Mouse (Mus musculus): Measurements from ENCODE around the gene Slc4a10.
A peak's percentile ranks its signal among the peaks of the same experiment; 100 is the strongest.

Gene Slc4a10

DNA sequence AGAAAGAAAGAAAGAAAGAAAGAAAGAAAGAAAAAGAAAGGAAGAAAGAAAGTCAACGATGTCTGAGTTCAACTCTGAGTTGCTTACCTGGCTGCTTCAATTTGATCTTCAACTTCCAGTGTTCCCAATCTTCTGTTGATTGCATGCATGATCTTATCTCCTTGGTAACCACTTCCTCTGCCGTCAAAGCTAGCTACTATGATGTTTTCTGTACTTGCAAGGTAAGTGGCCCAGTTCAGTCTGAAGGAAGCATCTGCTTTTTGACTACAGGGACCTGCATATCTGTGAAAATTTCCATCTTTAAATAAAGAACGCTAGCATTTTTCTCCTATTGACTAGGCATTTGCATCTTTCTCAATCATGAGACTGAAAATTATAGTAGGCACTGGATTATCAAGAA, 305.8 kb downstream of the Slc4a10 start:
- DNase-seq (ENCODE audit: low spot score in 2 of 2): no peak

DNA sequence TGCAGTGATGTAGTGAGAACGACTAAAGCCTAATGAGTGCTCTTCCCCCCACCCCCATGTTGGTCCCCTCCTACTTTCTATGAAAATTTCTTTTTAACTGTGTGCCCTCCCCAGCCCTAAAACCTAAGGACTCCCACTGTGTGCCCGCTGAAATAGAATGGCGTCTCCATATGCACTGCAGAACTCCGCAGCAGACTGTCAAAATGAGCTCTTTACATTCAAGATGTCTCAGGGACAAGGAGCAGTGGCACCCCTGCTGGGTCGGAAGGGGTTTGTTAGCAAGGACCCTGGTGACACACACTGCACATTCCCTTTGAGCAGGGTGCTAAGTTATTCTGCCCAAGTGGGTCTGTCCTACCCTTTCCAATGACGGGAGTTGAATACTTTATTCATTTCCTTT, 309.5 kb downstream of the Slc4a10 start:
- DNase-seq (ENCODE audit: low spot score in 2 of 2): no peak

DNA sequence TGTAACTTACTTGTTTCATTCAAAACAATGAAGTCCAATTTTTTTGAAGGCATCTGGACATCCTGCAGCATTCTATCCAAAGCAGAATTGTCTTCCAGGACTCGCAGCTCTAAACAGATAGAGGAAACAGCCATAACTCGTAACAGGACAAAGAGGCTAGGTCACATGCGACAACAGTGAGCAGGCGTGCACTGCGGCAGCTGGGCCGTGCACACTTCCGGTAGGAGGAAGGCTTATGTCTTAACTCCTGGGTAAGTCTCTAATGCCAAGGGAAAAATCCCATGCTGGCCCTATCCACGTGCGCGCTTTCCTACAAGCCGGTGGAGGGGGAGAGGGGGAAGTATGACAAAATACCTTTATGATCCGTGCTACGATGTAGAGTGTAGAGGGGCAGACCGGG, 310.3 kb downstream of the Slc4a10 start:
- DNase-seq (ENCODE audit: low spot score in 2 of 2): no peak

- DNase-seq (ENCODE audit: low spot score in 2 of 2): no peak
These were observed 311.0 kb downstream of the Slc4a10 start for GRCm38 (mm10) chr2:62357259-62357658.

DNA sequence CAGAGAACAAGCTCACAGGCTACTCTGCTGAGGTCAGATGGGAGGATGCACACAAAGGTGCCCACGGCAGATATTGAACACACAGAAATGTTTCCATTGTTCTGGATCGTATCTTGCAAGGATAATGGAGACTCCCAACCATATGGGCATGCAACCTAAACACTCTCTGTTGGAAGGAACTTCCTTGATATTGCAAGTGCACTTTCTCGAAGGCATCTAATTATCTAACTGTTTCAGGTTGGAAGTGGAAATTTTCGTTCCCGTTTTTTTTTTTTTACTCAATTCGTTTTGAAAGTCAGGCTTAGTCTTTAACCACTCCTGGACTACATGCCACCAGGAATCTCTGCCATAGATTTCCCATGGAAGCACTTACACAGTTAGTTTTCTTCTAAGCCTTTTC, 314.6 kb downstream of the Slc4a10 start:
- DNase-seq (ENCODE audit: low spot score in 2 of 2): no peak

GRCm38 (mm10) chr2:62361514-62361913, 315.3 kb downstream of the Slc4a10 start:
- no peak for DNase-seq (ENCODE audit: low spot score in 2 of 2)

DNA sequence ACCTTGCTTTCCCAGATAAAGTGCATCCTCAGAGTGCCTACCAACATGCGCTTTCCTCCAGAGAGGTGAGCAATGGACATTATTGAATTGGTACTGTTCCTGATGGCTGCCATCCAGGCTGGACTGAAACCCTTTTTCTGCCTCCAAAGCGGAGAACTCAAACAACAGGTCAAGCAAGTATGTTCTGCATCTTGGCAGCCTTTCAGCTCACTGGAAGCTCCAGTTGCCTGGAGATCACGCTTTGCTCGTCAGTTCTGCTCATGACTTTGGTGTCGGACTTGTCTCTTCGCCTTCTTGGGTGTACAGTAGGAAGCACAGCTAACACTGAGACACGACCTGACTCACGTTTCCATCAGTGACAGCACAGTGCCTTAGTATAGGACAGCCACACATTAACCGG, 315.9 kb downstream of the Slc4a10 start:
- no peak for DNase-seq (ENCODE audit: low spot score in 2 of 2)

GRCm38 (mm10) chr2:62363606-62364005, 317.3 kb downstream of the Slc4a10 start:
- no peak for DNase-seq (ENCODE audit: low spot score in 2 of 2)

DNA sequence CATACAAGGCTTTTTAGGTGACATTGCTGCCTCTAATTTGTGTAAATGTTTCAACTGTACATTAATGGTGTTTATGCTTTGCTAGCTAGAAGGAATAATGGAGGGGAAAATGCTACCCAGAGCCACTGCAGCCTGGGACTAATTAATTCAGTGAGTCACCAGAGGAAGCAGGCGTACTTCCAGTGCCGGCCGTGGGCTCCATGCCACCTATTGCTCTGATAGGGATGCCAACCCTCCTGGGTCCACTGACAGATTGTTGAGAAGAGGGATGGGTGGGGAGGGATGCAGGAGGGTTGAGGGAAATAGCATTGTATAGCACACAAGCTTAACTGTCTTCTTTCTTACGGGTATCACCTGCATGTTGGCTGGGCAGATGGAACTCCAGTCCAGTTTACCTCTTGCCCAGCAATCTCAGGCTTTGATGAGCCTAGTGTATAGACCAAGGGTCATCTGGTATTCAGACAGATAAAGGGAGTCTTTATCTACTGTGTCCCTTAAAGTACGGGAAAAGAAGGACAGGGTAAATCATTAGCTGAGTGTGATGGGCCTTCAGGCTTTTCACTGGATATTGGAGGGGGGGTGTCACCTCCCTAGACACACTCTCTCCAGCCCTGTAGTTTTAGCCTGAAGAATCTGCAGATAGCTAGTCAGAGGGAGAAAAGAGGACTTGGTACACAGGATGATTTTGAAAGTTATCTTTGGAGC, 322.2 kb downstream of the Slc4a10 start:
- DNase-seq (ENCODE audit: low spot score in 2 of 2): no peak

DNA sequence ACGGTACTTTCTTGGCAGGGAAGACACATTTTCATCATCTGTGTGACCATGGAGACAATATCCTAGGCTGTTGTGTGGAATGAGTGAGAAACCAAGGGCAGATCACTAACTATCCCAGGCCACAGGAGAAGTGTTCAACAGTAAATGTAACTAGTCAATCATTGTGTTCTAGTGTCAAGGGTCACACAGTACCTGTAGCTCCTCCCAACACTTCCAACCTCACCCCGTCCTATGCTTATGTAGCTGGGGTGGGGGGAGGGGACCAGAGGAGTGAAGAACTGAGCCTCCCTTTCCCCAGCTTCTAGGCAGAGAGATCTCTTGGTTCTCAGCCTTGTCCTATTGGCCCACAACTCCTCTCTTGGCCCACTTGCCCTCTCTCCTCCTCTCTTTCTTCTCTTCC, 323.8 kb downstream of the Slc4a10 start:
- no peak for DNase-seq (ENCODE audit: low spot score in 2 of 2)

- DNase-seq (ENCODE audit: low spot score in 2 of 2): peak in 1 of 2 experiments; percentile 17
These were observed 327.4 kb downstream of the Slc4a10 start for GRCm38 (mm10) chr2:62373692-62374091.
